Mouse (Mus musculus): Measurements from ENCODE around the gene Exoc4. TPM values are rescaled to one million over a fixed set of nuclear protein-coding genes. Genes with fewer than 3 reads are reported as not detected.

Exoc4 gene
- total RNA-seq, 2 experiments from 2014 or later: 78.0 to 87.1 TPM

- DNase-seq (ENCODE audit: extremely low spot score in 1 of 2, low spot score in 1 of 2): no peak
Observed at GRCm38 (mm10) chr6:33913072-33913471, 664.2 kb downstream of the Exoc4 start.

- no peak for DNase-seq (ENCODE audit: extremely low spot score in 1 of 2, low spot score in 1 of 2)
Observed at GRCm38 (mm10) chr6:33913486-33913885, 664.6 kb downstream of the Exoc4 start.

- DNase-seq (ENCODE audit: extremely low spot score in 1 of 2, low spot score in 1 of 2): no peak
Observed at GRCm38 (mm10) chr6:33913964-33914363, 665.1 kb downstream of the Exoc4 start.

GRCm38 (mm10) chr6:33923571-33923970, 674.7 kb downstream of the Exoc4 start:
- no peak for DNase-seq (ENCODE audit: extremely low spot score in 1 of 2, low spot score in 1 of 2)

- no peak for DNase-seq (ENCODE audit: extremely low spot score in 1 of 2, low spot score in 1 of 2)
Observed at GRCm38 (mm10) chr6:33924888-33925287, 676.0 kb downstream of the Exoc4 start.

- DNase-seq (ENCODE audit: extremely low spot score in 1 of 2, low spot score in 1 of 2): peak; percentile 69 to 90
Observed at GRCm38 (mm10) chr6:33929342-33930086, 680.6 kb downstream of the Exoc4 start.

GRCm38 (mm10) chr6:33930087-33930945, 681.4 kb downstream of the Exoc4 start:
- no peak for DNase-seq (ENCODE audit: extremely low spot score in 1 of 2, low spot score in 1 of 2)

GRCm38 (mm10) chr6:33937906-33938305, 689.0 kb downstream of the Exoc4 start:
- no peak for DNase-seq (ENCODE audit: extremely low spot score in 1 of 2, low spot score in 1 of 2)

GRCm38 (mm10) chr6:33939169-33939568, 690.3 kb downstream of the Exoc4 start:
- no peak for DNase-seq (ENCODE audit: extremely low spot score in 1 of 2, low spot score in 1 of 2)

- DNase-seq (ENCODE audit: extremely low spot score in 1 of 2, low spot score in 1 of 2): no peak
Observed at GRCm38 (mm10) chr6:33946911-33947489, 698.1 kb downstream of the Exoc4 start.

- DNase-seq (ENCODE audit: extremely low spot score in 1 of 2, low spot score in 1 of 2): no peak
Observed at GRCm38 (mm10) chr6:33950113-33950512, 701.2 kb downstream of the Exoc4 start.

- no peak for DNase-seq (ENCODE audit: extremely low spot score in 1 of 2, low spot score in 1 of 2)
Observed at GRCm38 (mm10) chr6:33955469-33955868, 706.6 kb downstream of the Exoc4 start.

- no peak for DNase-seq (ENCODE audit: extremely low spot score in 1 of 2, low spot score in 1 of 2)
Observed at GRCm38 (mm10) chr6:33958281-33958680, 709.4 kb downstream of the Exoc4 start.

GRCm38 (mm10) chr6:33960766-33961165, 711.9 kb downstream of the Exoc4 start:
- no peak for DNase-seq (ENCODE audit: extremely low spot score in 1 of 2, low spot score in 1 of 2)

- no peak for DNase-seq (ENCODE audit: extremely low spot score in 1 of 2, low spot score in 1 of 2)
Observed at GRCm38 (mm10) chr6:33963092-33963491, 714.2 kb downstream of the Exoc4 start.

- no peak for DNase-seq (ENCODE audit: extremely low spot score in 1 of 2, low spot score in 1 of 2)
Observed at GRCm38 (mm10) chr6:33965571-33965970, 716.7 kb downstream of the Exoc4 start.

GRCm38 (mm10) chr6:33968746-33969145, 719.9 kb downstream of the Exoc4 start:
- DNase-seq (ENCODE audit: extremely low spot score in 1 of 2, low spot score in 1 of 2): no peak

GRCm38 (mm10) chr6:33972801-33973200, 723.9 kb downstream of the Exoc4 start:
- no peak for DNase-seq (ENCODE audit: extremely low spot score in 1 of 2, low spot score in 1 of 2)

GRCm38 (mm10) chr6:33976576-33976975, 727.7 kb downstream of the Exoc4 start:
- DNase-seq (ENCODE audit: extremely low spot score in 1 of 2, low spot score in 1 of 2): no peak

- no peak for DNase-seq (ENCODE audit: extremely low spot score in 1 of 2, low spot score in 1 of 2)
Observed at GRCm38 (mm10) chr6:33977448-33977847, 728.6 kb downstream of the Exoc4 start.

- DNase-seq (ENCODE audit: extremely low spot score in 1 of 2, low spot score in 1 of 2): no peak
Observed at GRCm38 (mm10) chr6:33977880-33978279, 729.0 kb downstream of the Exoc4 start.
